In genomic region chr9:22993531-22993930, GRCm38 (mm10) we compare ENCODE assay signal across 24 mouse cellular contexts.
"Had no signal": no experiment of that assay in that cellular context is flagged by ENCODE, and none has a peak within 500 bp of the region (broad histone marks: within the 10 kb centered on the region; RNA-seq: fewer than 3 reads in every experiment).

No protein-coding gene starts in this region.

- H3K9me3 ChIP-seq: heart, embryonic 10.5 days; heart, embryonic 13.5 days; heart, embryonic 15.5 days; hindbrain, embryonic 12.5 days; kidney, embryonic 15.5 days; limb, embryonic 10.5 days; limb, embryonic 12.5 days; liver, embryonic 13.5 days had no signal

- H3K36me3 ChIP-seq: heart, embryonic 10.5 days; heart, embryonic 13.5 days; heart, embryonic 15.5 days; hindbrain, embryonic 12.5 days; kidney, embryonic 15.5 days; limb, embryonic 10.5 days; limb, embryonic 12.5 days; liver, embryonic 13.5 days had no signal

- H3K27me3 ChIP-seq: heart, embryonic 13.5 days; heart, embryonic 15.5 days; hindbrain, embryonic 12.5 days; kidney, embryonic 15.5 days; limb, embryonic 12.5 days; liver, embryonic 13.5 days had no signal

- H3K4me3 ChIP-seq: heart, embryonic 10.5 days; heart, embryonic 13.5 days; heart, embryonic 15.5 days; hindbrain, embryonic 12.5 days; kidney, embryonic 15.5 days; left cerebral cortex, adult 2 months; limb, embryonic 10.5 days; limb, embryonic 12.5 days; liver, embryonic 13.5 days had no signal

- H3K4me2 ChIP-seq: heart, embryonic 13.5 days; heart, embryonic 15.5 days; hindbrain, embryonic 12.5 days; hindbrain, embryonic 14.5 days; kidney, embryonic 15.5 days; limb, embryonic 12.5 days; liver, embryonic 11.5 days; liver, embryonic 13.5 days had no signal

- ATAC-seq: hindbrain, embryonic 16.5 days; intestine, embryonic 16.5 days had no signal

- DNase-seq: gastrocnemius, postnatal 14 days; gastrocnemius, postnatal 36 days; heart, adult 18-20 months; heart, postnatal 14 days; heart, postnatal 36 days; kidney, adult 11 months; kidney, adult 9 months; kidney, postnatal 14 days; kidney, postnatal 36 days; liver; liver, embryonic 13.5 days had no signal

- H3K9ac ChIP-seq: heart, embryonic 13.5 days; heart, embryonic 15.5 days; hindbrain, embryonic 12.5 days; hindbrain, embryonic 14.5 days; kidney, embryonic 15.5 days; limb, embryonic 12.5 days; liver, embryonic 13.5 days had no signal

- H3K27ac ChIP-seq: heart, embryonic 10.5 days; heart, embryonic 13.5 days; heart, embryonic 15.5 days; hindbrain, embryonic 12.5 days; hindbrain, embryonic 14.5 days; kidney, postnatal 0 days; left cerebral cortex, adult 2 months; limb, embryonic 10.5 days; limb, embryonic 12.5 days; liver, embryonic 13.5 days had no signal

- H3K4me1 ChIP-seq: heart, embryonic 10.5 days; heart, embryonic 13.5 days; heart, embryonic 15.5 days; hindbrain, embryonic 12.5 days; liver, embryonic 13.5 days had no signal
